Mouse (Mus musculus) lung, adult 18-20 months (tissue): Measurements from ENCODE around the gene Mrpl37.

Source experiments
- DNase-seq, 2 experiments: peaks; one replicate each; pipeline ENCODE4 v3.0.0; 2022; ENCODE audit warnings: mixed read lengths in 2 of 2

Gene Mrpl37

DNA sequence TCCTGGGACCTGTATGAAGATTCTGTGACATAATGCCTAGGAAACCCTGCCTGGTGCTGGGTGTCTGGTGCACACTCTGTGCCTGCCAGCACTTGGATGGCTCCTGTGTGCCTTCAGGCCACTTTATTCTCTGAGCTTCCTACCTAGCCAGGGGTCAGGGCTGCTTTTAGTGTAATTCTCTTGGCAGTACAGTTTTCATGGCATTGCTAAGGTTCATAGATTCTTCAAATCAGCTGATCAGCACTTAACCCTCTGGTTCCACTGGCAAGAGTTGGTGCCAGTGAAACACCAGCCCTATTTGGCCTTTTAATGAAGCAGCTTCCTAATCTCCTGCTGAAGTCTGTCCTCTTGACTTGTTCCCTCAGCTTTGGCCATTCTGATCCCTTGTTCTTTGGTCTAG, 49.4 kb downstream of the Mrpl37 start:
- no peak for DNase-seq

- DNase-seq = no peak
Observed at GRCm38 (mm10) chr4:107015971-107016511, 50.6 kb downstream of the Mrpl37 start.

GRCm38 (mm10) chr4:107013817-107014260, 52.8 kb downstream of the Mrpl37 start:
- no peak for DNase-seq

- peak; percentile 31 to 41 for DNase-seq
Observed at GRCm38 (mm10) chr4:107013119-107013816, 53.4 kb downstream of the Mrpl37 start.

DNA sequence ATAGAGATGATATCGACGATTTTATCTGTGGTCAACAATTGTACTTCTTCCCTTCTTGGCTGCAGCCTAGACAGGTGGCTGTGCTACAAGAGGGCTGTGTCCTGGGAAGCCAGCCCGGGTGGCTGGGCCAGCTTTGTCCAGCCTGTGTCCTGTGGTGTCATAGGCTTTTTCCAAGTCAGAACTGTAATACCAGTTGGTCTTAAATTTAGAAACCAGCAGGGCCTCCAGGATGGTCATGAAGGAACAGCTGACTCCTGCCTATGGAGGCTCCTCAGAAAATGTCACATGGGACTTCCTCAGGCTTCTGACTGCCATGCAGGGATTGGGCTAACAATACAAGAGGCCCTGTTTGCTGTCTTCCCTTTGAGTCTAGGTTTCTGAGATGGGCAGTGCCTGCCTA, 54.1 kb downstream of the Mrpl37 start:
- DNase-seq = no peak

DNA sequence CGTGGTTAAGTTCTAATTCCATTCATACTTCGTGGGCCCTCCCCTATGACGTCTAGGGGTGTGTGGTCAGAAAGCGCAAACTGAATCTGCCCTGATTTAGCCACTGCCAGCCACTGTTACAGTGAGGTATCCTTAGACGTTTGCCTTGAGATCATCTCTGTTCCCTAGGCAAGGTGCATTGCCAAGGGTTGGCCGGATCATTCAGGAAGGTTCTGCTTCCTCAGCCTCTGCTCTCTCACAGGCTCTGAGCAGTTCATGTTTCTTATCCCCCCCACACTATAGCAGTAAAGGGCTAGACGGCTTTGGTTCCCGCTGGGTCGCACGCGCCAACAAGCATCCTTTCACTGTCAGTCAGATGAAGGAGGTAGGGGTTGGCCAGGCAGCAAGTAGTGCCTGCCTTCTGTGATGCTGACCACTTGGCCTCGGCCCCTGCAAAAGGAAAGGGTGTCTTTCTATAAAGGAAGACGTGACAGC, 54.6 kb downstream of the Mrpl37 start:
- peak; percentile 25 to 62 for DNase-seq

DNA sequence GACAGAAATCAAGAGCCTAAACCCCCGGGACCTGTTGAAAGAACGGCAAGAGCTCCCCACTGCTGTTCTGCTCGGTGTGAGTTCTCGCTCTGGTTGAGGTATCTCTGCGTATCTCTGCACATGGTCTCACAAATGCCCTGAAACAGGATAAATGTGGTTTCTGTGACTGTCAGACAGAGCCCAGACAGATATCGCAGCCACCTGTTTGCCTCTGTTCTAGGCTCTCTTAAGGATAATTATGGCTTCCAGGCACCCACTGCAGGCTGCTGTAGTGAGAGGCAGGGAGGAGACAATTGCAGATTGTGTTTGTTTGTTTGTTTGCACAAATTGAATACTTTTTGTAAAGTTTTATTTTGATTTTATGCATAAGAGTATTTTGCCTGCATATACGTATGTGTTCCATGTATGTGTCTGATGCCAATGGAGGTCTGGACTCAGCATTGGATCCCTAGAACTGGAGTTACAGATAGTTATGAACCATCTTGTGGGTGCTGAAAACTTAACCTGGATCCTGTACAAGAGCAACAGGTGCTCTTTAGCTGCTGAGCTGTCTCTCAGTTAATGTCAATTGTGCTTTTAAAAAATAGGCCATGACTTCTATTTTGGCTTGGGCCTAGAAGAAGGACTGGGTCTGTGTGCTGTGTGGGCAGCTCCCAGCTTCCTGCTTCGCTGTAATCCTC, 55.2 kb downstream of the Mrpl37 start:
- no peak for DNase-seq

DNA sequence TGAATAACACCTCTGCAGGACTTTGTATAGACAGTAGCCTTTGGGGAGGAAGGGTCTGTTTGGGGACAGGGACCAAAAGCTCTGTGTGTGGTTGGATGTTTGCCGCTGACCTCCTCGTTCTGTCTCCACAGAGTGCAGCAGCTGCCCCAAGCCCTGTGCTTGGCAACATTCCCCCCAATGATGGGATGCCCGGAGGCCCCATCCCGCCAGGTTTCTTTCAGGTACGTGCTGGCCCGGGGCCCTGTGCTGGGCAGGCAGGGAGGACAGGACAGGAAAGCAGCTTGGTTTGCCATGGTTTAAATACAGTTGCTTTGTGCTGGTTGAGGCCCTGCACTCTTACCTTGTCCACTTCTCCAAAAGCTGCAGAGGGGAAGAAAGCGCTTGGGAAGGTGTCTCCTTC, 57.1 kb downstream of the Mrpl37 start:
- DNase-seq = no peak

DNA sequence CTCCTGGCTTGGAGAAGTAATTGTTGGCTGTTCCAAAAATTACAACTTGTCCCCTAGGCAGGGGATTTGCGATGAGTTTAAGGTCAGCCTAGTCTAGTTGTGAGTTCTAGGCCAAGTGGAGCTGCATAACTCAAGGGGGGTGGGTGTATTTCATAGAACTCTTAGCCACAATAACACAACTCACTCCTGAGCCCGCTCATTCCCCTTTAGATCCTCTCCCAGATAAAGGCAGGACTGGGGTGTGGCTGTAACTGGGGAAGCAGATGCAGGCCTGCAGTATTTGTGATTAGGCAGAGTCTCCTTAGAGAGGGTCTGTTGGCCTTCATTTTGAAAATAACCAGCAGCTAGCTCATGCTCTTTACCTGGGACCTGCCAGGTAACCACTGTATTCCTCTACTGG, 58.5 kb downstream of the Mrpl37 start:
- DNase-seq = no peak

GRCm38 (mm10) chr4:107007359-107007758, 59.3 kb downstream of the Mrpl37 start:
- DNase-seq = no peak

- no peak for DNase-seq
Observed at GRCm38 (mm10) chr4:107006807-107007206, 59.9 kb downstream of the Mrpl37 start.

- DNase-seq = peak; percentile 30 to 37
Observed at GRCm38 (mm10) chr4:107006229-107006628, 60.4 kb downstream of the Mrpl37 start.
